Mouse (Mus musculus) heart, embryonic 11.5 days (tissue): ENCODE results near the gene Styx. TPM values are rescaled to one million over a fixed set of nuclear protein-coding genes. Genes with fewer than 3 reads are reported as not detected.
A peak's percentile ranks its signal among the peaks of the same experiment; 100 is the strongest.

ENCODE experiments used
- ATAC-seq: fragments of 200-750 bp; cut with Nextera tagmentation; replicated peaks from 2 replicates; pipeline ENCODE4 v1.8.0; 2017; ENCODE audit warnings: moderate library complexity; ENCODE audit not compliant: insufficient number of reproducible peaks, low FRiP score, low TSS enrichment
- H3K27ac ChIP-seq: fragments of 300-500 bp; sonication (generic); 2 replicates; pipeline ENCODE4 v1.5.1; 2014; ENCODE audit warnings: mild to moderate bottlenecking, low read depth, low read length
- H3K27me3 ChIP-seq: fragments of 300-500 bp; sonication (generic); 2 replicates; pipeline ENCODE4 v1.6.1; 2014; ENCODE audit warnings: mild to moderate bottlenecking, low read length, mixed read lengths; ENCODE audit not compliant: control insufficient read depth, insufficient read depth
- H3K36me3 ChIP-seq: fragments of 300-500 bp; sonication (generic); 2 replicates; pipeline ENCODE4 v1.6.1; 2014; ENCODE audit warnings: mild to moderate bottlenecking, low read length, moderate library complexity, mixed read lengths; ENCODE audit not compliant: control insufficient read depth, insufficient read depth
- H3K4me1 ChIP-seq: fragments of 300-500 bp; sonication (generic); 2 replicates; pipeline ENCODE4 v1.6.1; 2014; ENCODE audit warnings: low read length; ENCODE audit not compliant: control insufficient read depth, insufficient read depth
- H3K4me2 ChIP-seq: fragments of 300-500 bp; sonication (generic); 2 replicates; pipeline ENCODE4 v1.6.1; 2014; ENCODE audit warnings: mild to moderate bottlenecking, moderate library complexity
- H3K4me3 ChIP-seq: fragments of 300-500 bp; sonication (generic); 2 replicates; pipeline ENCODE4 v1.5.1; 2014; ENCODE audit warnings: low read depth, low read length
- H3K9ac ChIP-seq: fragments of 300-500 bp; sonication (generic); 2 replicates; pipeline ENCODE4 v1.6.1; 2014; ENCODE audit warnings: mild to moderate bottlenecking, low read depth, low read length, moderate library complexity
- H3K9me3 ChIP-seq: fragments of 300-500 bp; sonication (generic); replicated peaks from 2 replicates; pipeline ENCODE4 v1.6.1; 2016; ENCODE audit warnings: low read length; ENCODE audit not compliant: control insufficient read depth
- WGBS: fragments of 180-500 bp; shearing (Covaris S2); extraction: QIAGEN DNeasy Blood & Tissue Kit; methylation state at CpG from one replicate; pipeline ENCODE4 v1.1.7; 2014; ENCODE audit not compliant: insufficient replicate concordance; 5-methylcytosine and 5-hydroxymethylcytosine counted together
- polyA plus RNA-seq: library from polyadenylated mRNA; unstranded; fragments of >200 nt; fragmentation: Nextera tagmentation; extraction: Ambion mirVana; gene quantifications from 2 replicates; pipeline ENCODE4 v1.2.1, GENCODE M21; 2014

The Styx gene
- 44.3 and 52.1 TPM in 2 replicates for polyA plus RNA-seq

GRCm38 (mm10) chr14:45350931-45351859 lies at the start of gene Styx:
Gene Styx (plus strand): TSS chr14:45351093.
- peaks cover 8% of the 10 kb centered on the region for H3K4me1 ChIP-seq
- no peaks in the 10 kb centered on the region for H3K27me3 ChIP-seq
- H3K9ac ChIP-seq: peak within 1 kb of the TSS; percentile 77
- H3K4me3 ChIP-seq: peak within 1 kb of the TSS; percentile 81
- H3K4me2 ChIP-seq: peak within 1 kb of the TSS; percentile 75
- peak; percentile 98 for ATAC-seq
- WGBS: under 1% methylated on average over 68 of the region's 93 CpGs
- H3K9me3 ChIP-seq: no peaks in the 10 kb centered on the region
- H3K27ac ChIP-seq: peak within 1 kb of the TSS; percentile 83
- peaks cover 4% of the 10 kb centered on the region; the same call in 1 of the 2 replicates for H3K36me3 ChIP-seq

- Histone ChIP-seq H3K4me1 (no peaks in the 10 kb centered on the region), H3K27me3 (no peaks in the 10 kb centered on the region), H3K9ac (no peak overlapping the region), H3K4me2 (no peak overlapping the region), H3K9me3 (no peaks in the 10 kb centered on the region), H3K36me3 (peaks cover 11% of the 10 kb centered on the region), H3K27ac (no peak overlapping the region), H3K4me3 (no peak overlapping the region)
- no peak for ATAC-seq
- WGBS: 62% methylated on average over 4 of the region's 4 CpGs
These were observed 47.0 kb upstream of the Styx start for GRCm38 (mm10) chr14:45303939-45304338.

- Histone ChIP-seq H3K27ac (no peak overlapping the region), H3K4me1 (no peaks in the 10 kb centered on the region), H3K9me3 (no peaks in the 10 kb centered on the region), H3K4me2 (no peak overlapping the region), H3K4me3 (no peak overlapping the region), H3K27me3 (no peaks in the 10 kb centered on the region), H3K36me3 (peaks cover 9% of the 10 kb centered on the region), H3K9ac (no peak overlapping the region)
- WGBS: 72% methylated on average over 4 of the region's 4 CpGs
- ATAC-seq: no peak
These were observed 46.5 kb upstream of the Styx start for GRCm38 (mm10) chr14:45304389-45304788.

- ATAC-seq: no peak
- no peaks in the 10 kb centered on the region for H3K9me3 ChIP-seq
- 93% methylated on average over 5 of the region's 5 CpGs for WGBS
These were observed 45.0 kb upstream of the Styx start for GRCm38 (mm10) chr14:45305852-45306251.

GRCm38 (mm10) chr14:45307630-45308328 lies 43.1 kb upstream of the Styx start:
- H3K36me3 ChIP-seq: peaks cover 7% of the 10 kb centered on the region
- WGBS: 80% methylated on average over 8 of the region's 8 CpGs

More at GRCm38 (mm10) chr14:45305852-45306251, 45.0 kb upstream of the Styx start:
- Histone ChIP-seq H3K27me3 (no peaks in the 10 kb centered on the region), H3K36me3 (peaks cover 7% of the 10 kb centered on the region), H3K27ac (no peak overlapping the region), H3K4me2 (no peak overlapping the region), H3K4me1 (no peaks in the 10 kb centered on the region), H3K9ac (no peak overlapping the region), H3K4me3 (no peak overlapping the region)

GRCm38 (mm10) chr14:45309646-45310045 lies 41.2 kb upstream of the Styx start:
- Histone ChIP-seq H3K9me3 (no peaks in the 10 kb centered on the region), H3K27ac (no peak overlapping the region), H3K36me3 (peaks cover 4% of the 10 kb centered on the region), H3K4me2 (no peak overlapping the region), H3K4me1 (no peaks in the 10 kb centered on the region), H3K27me3 (no peaks in the 10 kb centered on the region), H3K4me3 (no peak overlapping the region), H3K9ac (no peak overlapping the region)
- ATAC-seq: no peak
- WGBS: 86% methylated on average over 13 of the region's 13 CpGs

More at GRCm38 (mm10) chr14:45307630-45308328, 43.1 kb upstream of the Styx start:
- Histone ChIP-seq H3K9ac (no peak overlapping the region), H3K4me3 (no peak overlapping the region), H3K27ac (no peak overlapping the region), H3K4me2 (no peak overlapping the region), H3K4me1 (no peaks in the 10 kb centered on the region), H3K27me3 (no peaks in the 10 kb centered on the region), H3K9me3 (no peaks in the 10 kb centered on the region)
- no peak for ATAC-seq

GRCm38 (mm10) chr14:45310101-45310500 lies 40.8 kb upstream of the Styx start:
- WGBS: 88% methylated on average over 14 of the region's 14 CpGs
- Histone ChIP-seq H3K27ac (no peak overlapping the region), H3K4me3 (no peak overlapping the region), H3K27me3 (no peaks in the 10 kb centered on the region), H3K9me3 (no peaks in the 10 kb centered on the region), H3K4me2 (no peak overlapping the region), H3K9ac (no peak overlapping the region), H3K36me3 (peaks cover 1% of the 10 kb centered on the region), H3K4me1 (no peaks in the 10 kb centered on the region)
- ATAC-seq: no peak

GRCm38 (mm10) chr14:45316927-45317326 lies 34.0 kb upstream of the Styx start:
- Histone ChIP-seq H3K27ac (no peak overlapping the region), H3K9ac (peak overlapping the region; percentile 92; the same call in 1 of the 2 replicates), H3K4me3 (peak overlapping the region; percentile 91), H3K4me1 (peaks cover 6% of the 10 kb centered on the region; the same call in 1 of the 2 replicates), H3K36me3 (no peaks in the 10 kb centered on the region), H3K9me3 (no peaks in the 10 kb centered on the region), H3K27me3 (no peaks in the 10 kb centered on the region), H3K4me2 (peak overlapping the region; percentile 78)
- WGBS: 57% methylated on average over 5 of the region's 5 CpGs
- no peak for ATAC-seq
